Mouse (Mus musculus) MEL (cell line): ENCODE measurements around the gene Slc6a21.

Experiments
- BHLHE40 ChIP-seq: IDR thresholded peaks from 2 replicates; pipeline ENCODE4 v1.6.1; 2012; ENCODE audit warnings: low read depth, mild to moderate bottlenecking, inconsistent platforms, low read length, improper control_type of control experiment, borderline replicate concordance
- EP300 ChIP-seq, 2 experiments: IDR thresholded peaks; 2 replicates each; pipeline ENCODE4 v1.6.1; 2011; ENCODE audit warnings: improper control_type of control experiment in 2 of 2, low read length in 2 of 2, low read depth in 1 of 2, mild to moderate bottlenecking in 1 of 2
- HCFC1 ChIP-seq: IDR thresholded peaks from 2 replicates; pipeline ENCODE4 v1.6.1; 2012; ENCODE audit warnings: low read depth, mild to moderate bottlenecking, inconsistent platforms, low read length, improper control_type of control experiment, moderate library complexity
- TCF12 ChIP-seq: IDR thresholded peaks from 2 replicates; pipeline ENCODE4 v1.6.1; 2014; ENCODE audit warnings: low read depth, mild to moderate bottlenecking, inconsistent platforms, low read length, improper control_type of control experiment, moderate library complexity

DNA sequence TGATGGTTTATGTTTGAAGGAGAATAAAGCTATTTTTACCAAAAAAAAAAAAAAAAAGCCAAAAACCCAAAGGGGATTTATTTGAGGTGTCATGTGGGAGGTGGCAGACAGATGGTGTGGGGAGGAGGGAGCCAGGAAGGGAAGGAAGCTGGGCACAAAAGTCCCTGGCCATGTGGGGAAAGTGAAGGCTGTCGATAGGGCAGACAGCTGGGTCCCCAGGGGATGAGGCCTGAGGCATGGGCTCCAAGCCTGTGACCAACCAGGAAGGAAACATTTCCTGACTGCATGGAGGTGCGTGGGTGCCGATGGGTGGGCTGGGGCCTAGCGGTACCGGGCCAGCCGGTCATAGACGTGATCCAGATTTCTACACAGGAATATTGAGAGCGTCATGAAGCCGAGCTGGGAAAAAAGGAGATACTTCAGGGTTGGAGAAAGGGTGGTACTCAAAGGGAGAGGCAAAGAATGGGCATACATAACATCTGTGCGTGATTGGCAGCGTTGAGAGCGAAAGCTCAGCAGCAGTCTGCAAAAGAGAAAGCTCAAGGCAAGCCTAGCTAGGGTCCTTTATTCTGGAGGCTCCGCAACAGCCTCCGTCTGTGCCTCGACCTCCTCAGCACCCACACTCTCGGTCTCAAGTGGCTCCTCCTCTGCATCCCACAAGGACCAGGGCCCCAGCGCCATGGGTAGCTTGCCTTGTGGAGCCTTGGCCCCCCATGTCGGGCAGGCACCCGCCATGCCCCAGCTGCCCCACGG lies 43.6 kb upstream of the Slc6a21 start:
- no peak for TF ChIP-seq HCFC1
- no peak for TF ChIP-seq BHLHE40
- no peak for TF ChIP-seq TCF12
- no peak for TF ChIP-seq EP300 (IDR thresholded peaks at IDR 0.05; ENCODE audit: low read depth in 1 of 2, low read length in 2 of 2)
